Mouse (Mus musculus) limb, embryonic 10.5 days (tissue): ENCODE data around the gene Rhcg. TPM values are rescaled to one million over a fixed set of nuclear protein-coding genes. Genes with fewer than 3 reads are reported as not detected.

ENCODE experiments used
- DNase-seq: peaks from one replicate; pipeline ENCODE4 v3.0.0-alpha.2; 2017; ENCODE audit warnings: low spot score
- H3K27ac ChIP-seq: fragments of 300-500 bp; sonication (generic); 2 replicates; pipeline ENCODE4 v1.5.1; 2016; ENCODE audit warnings: mild to moderate bottlenecking
- H3K27me3 ChIP-seq: fragments of 300-500 bp; sonication (generic); 2 replicates; pipeline ENCODE4 v1.6.1; 2016; ENCODE audit warnings: low read depth, mild to moderate bottlenecking; ENCODE audit not compliant: poor library complexity, severe bottlenecking
- H3K36me3 ChIP-seq: fragments of 300-500 bp; sonication (generic); 2 replicates; pipeline ENCODE4 v1.6.1; 2016; ENCODE audit warnings: mild to moderate bottlenecking, moderate library complexity
- H3K4me1 ChIP-seq: fragments of 300-500 bp; sonication (generic); 2 replicates; pipeline ENCODE4 v1.6.1; 2016
- H3K4me3 ChIP-seq: fragments of 300-500 bp; sonication (generic); 2 replicates; pipeline ENCODE4 v1.5.1; 2016; ENCODE audit warnings: mild to moderate bottlenecking, moderate library complexity
- H3K9me3 ChIP-seq: fragments of 300-500 bp; sonication (generic); replicated peaks from 2 replicates; pipeline ENCODE4 v1.6.1; 2016; ENCODE audit warnings: mild to moderate bottlenecking
- WGBS: fragments of 180-500 bp; shearing (Covaris S2); methylation state at CpG from one replicate; pipeline ENCODE4 v1.1.7; 2016; 5-methylcytosine and 5-hydroxymethylcytosine counted together
- polyA plus RNA-seq: library from polyadenylated mRNA; unstranded; fragments of >200 nt; fragmentation: Nextera tagmentation; extraction: Ambion mirVana; gene quantifications from 2 replicates; pipeline ENCODE4 v1.2.1, GENCODE M21; 2016

Gene Rhcg
- polyA plus RNA-seq, 1 experiment from 2014 or later: not detected

- Histone ChIP-seq H3K9me3 (no peaks in the 10 kb centered on the region), H3K27me3 (peaks cover 81% of the 10 kb centered on the region), H3K27ac (no peak overlapping the region), H3K4me3 (no peak overlapping the region), H3K36me3 (no peaks in the 10 kb centered on the region), H3K4me1 (peaks cover 18% of the 10 kb centered on the region)
- no peak for DNase-seq
- 12% methylated on average over 3 of the region's 3 CpGs for WGBS
These were observed 26.8 kb downstream of the Rhcg start for GRCm38 (mm10) chr7:79590560-79591110.

GRCm38 (mm10) chr7:79589763-79590559 is 27.5 kb downstream of the Rhcg start:
- Histone ChIP-seq H3K27ac (no peak overlapping the region), H3K9me3 (no peaks in the 10 kb centered on the region), H3K4me1 (peaks cover 18% of the 10 kb centered on the region), H3K36me3 (no peaks in the 10 kb centered on the region), H3K27me3 (peaks cover 81% of the 10 kb centered on the region), H3K4me3 (no peak overlapping the region)
- DNase-seq: no peak
- 12% methylated on average over 9 of the region's 9 CpGs for WGBS

- peaks cover 75% of the 10 kb centered on the region for H3K27me3 ChIP-seq
- H3K9me3 ChIP-seq: no peaks in the 10 kb centered on the region
- no peaks in the 10 kb centered on the region for H3K36me3 ChIP-seq
- no peak overlapping the region for H3K27ac ChIP-seq
- no peak for DNase-seq
- WGBS: 87% methylated on average over 3 of the region's 3 CpGs
- H3K4me1 ChIP-seq: peaks cover 18% of the 10 kb centered on the region
- no peak overlapping the region for H3K4me3 ChIP-seq
These were observed 29.2 kb downstream of the Rhcg start for GRCm38 (mm10) chr7:79588284-79588683.

- Histone ChIP-seq H3K4me3 (peak overlapping the region; percentile 45), H3K4me1 (peaks cover 27% of the 10 kb centered on the region)
- 2% methylated on average over 20 of the region's 20 CpGs for WGBS
These were observed 38.6 kb downstream of the Rhcg start for GRCm38 (mm10) chr7:79578851-79579241.

GRCm38 (mm10) chr7:79577931-79578850 is 39.3 kb downstream of the Rhcg start:
- WGBS: 2% methylated on average over 25 of the region's 25 CpGs
- peaks cover 95% of the 10 kb centered on the region for H3K27me3 ChIP-seq
- peak; percentile 40 for DNase-seq
- H3K36me3 ChIP-seq: no peaks in the 10 kb centered on the region
- H3K9me3 ChIP-seq: no peaks in the 10 kb centered on the region
- peak overlapping the region; percentile 75; the same call in 1 of the 2 replicates for H3K27ac ChIP-seq
- H3K4me3 ChIP-seq: peak overlapping the region; percentile 45
- H3K4me1 ChIP-seq: peaks cover 27% of the 10 kb centered on the region

More at GRCm38 (mm10) chr7:79578851-79579241, 38.6 kb downstream of the Rhcg start:
- Histone ChIP-seq H3K9me3 (no peaks in the 10 kb centered on the region), H3K27me3 (peaks cover 90% of the 10 kb centered on the region), H3K27ac (peak overlapping the region; percentile 75), H3K36me3 (no peaks in the 10 kb centered on the region)
- DNase-seq: peak; percentile 48

GRCm38 (mm10) chr7:79577096-79577874 is 40.2 kb downstream of the Rhcg start:
- WGBS: 3% methylated on average over 12 of the region's 12 CpGs

GRCm38 (mm10) chr7:79576659-79577058 is 40.8 kb downstream of the Rhcg start:
- H3K36me3 ChIP-seq: no peaks in the 10 kb centered on the region
- H3K27ac ChIP-seq: no peak overlapping the region
- H3K27me3 ChIP-seq: peaks cover 95% of the 10 kb centered on the region
- H3K4me3 ChIP-seq: no peak overlapping the region
- no peaks in the 10 kb centered on the region for H3K9me3 ChIP-seq
- WGBS: 3% methylated on average over 5 of the region's 5 CpGs
- H3K4me1 ChIP-seq: peaks cover 27% of the 10 kb centered on the region
- peak; percentile 75 for DNase-seq

More at GRCm38 (mm10) chr7:79577096-79577874, 40.2 kb downstream of the Rhcg start:
- Histone ChIP-seq H3K27ac (no peak overlapping the region), H3K4me1 (peaks cover 27% of the 10 kb centered on the region), H3K9me3 (no peaks in the 10 kb centered on the region), H3K27me3 (peaks cover 95% of the 10 kb centered on the region), H3K4me3 (peak overlapping the region; percentile 45; the same call in 1 of the 2 replicates), H3K36me3 (no peaks in the 10 kb centered on the region)
- DNase-seq: no peak

GRCm38 (mm10) chr7:79572191-79572818 is 45.2 kb downstream of the Rhcg start:
- Histone ChIP-seq H3K27ac (no peak overlapping the region), H3K27me3 (peaks cover 84% of the 10 kb centered on the region), H3K9me3 (no peaks in the 10 kb centered on the region), H3K4me3 (no peak overlapping the region), H3K4me1 (peaks cover 6% of the 10 kb centered on the region), H3K36me3 (no peaks in the 10 kb centered on the region)
- no peak for DNase-seq
- WGBS: 62% methylated on average over 19 of the region's 19 CpGs

GRCm38 (mm10) chr7:79568937-79569535 is 48.4 kb downstream of the Rhcg start:
- Histone ChIP-seq H3K4me1 (no peaks in the 10 kb centered on the region; the same call in 1 of the 2 replicates), H3K36me3 (no peaks in the 10 kb centered on the region), H3K27me3 (peaks cover 64% of the 10 kb centered on the region), H3K27ac (no peak overlapping the region), H3K9me3 (no peaks in the 10 kb centered on the region), H3K4me3 (no peak overlapping the region)
- WGBS: 63% methylated on average over 4 of the region's 4 CpGs
- DNase-seq: no peak

- no peak overlapping the region for H3K4me3 ChIP-seq
- DNase-seq: no peak
- no peaks in the 10 kb centered on the region; the same call in 1 of the 2 replicates for H3K4me1 ChIP-seq
- 66% methylated on average over 6 of the region's 6 CpGs for WGBS
- no peak overlapping the region for H3K27ac ChIP-seq
- no peaks in the 10 kb centered on the region for H3K36me3 ChIP-seq
- peaks cover 63% of the 10 kb centered on the region for H3K27me3 ChIP-seq
- H3K9me3 ChIP-seq: no peaks in the 10 kb centered on the region
These were observed 49.2 kb downstream of the Rhcg start for GRCm38 (mm10) chr7:79568212-79568611.

- no peaks in the 10 kb centered on the region for H3K36me3 ChIP-seq
- no peak overlapping the region for H3K27ac ChIP-seq
- peaks cover 66% of the 10 kb centered on the region for H3K27me3 ChIP-seq
- H3K9me3 ChIP-seq: no peaks in the 10 kb centered on the region
- no peaks in the 10 kb centered on the region for H3K4me1 ChIP-seq
- H3K4me3 ChIP-seq: no peak overlapping the region
- WGBS: 19% methylated on average over 13 of the region's 13 CpGs
- DNase-seq: peak; percentile 46
These were observed 53.8 kb downstream of the Rhcg start for GRCm38 (mm10) chr7:79563675-79564074.
